Mouse (Mus musculus): Measurements from ENCODE around the gene Pip4p1. TPM values are rescaled to one million over a fixed set of nuclear protein-coding genes. Genes with fewer than 3 reads are reported as not detected.
"Not testable (repeated sequence)": the region's sequence is repeated elsewhere in the genome, so short reads cannot be mapped to it uniquely, and the experiment has no call there.

The Pip4p1 gene
- polyA plus RNA-seq, 1 experiment from 2014 or later, result 26.1 TPM

GRCm38 (mm10) chr14:50958289-50958995 lies 27.8 kb upstream of the Pip4p1 start:
- H3K4me3 ChIP-seq; H3K27me3 ChIP-seq (replicated peaks); H3K9me3 ChIP-seq (replicated peaks); H3K9ac ChIP-seq; H3K36me3 ChIP-seq: not testable (repeated sequence)
- peak overlapping the region; percentile 44 for H3K4me2 ChIP-seq
- 41% methylated on average over 5 of the region's 5 CpGs for WGBS (ENCODE audit: insufficient replicate concordance)
- peak overlapping the region; percentile 76 for H3K27ac ChIP-seq
- H3K4me1 ChIP-seq, result peaks cover 29% of the 10 kb centered on the region
- ATAC-seq, result peak; percentile 77

- H3K27me3 ChIP-seq (replicated peaks); H3K9me3 ChIP-seq (replicated peaks); ATAC-seq: not testable (repeated sequence)
- peak overlapping the region; percentile 45; the same call in 1 of the 2 replicates for H3K4me3 ChIP-seq
- peaks cover 29% of the 10 kb centered on the region for H3K4me1 ChIP-seq
- 47% methylated on average over 3 of the region's 3 CpGs for WGBS (ENCODE audit: insufficient replicate concordance)
- peaks cover 13% of the 10 kb centered on the region for H3K36me3 ChIP-seq
- peak overlapping the region; percentile 76 for H3K27ac ChIP-seq
- H3K4me2 ChIP-seq, result peak overlapping the region; percentile 61
- H3K9ac ChIP-seq, result 0 out of 2 replicates have a peak overlapping the region, but pooled peaks have one; percentile 46
These were observed 26.5 kb upstream of the Pip4p1 start for GRCm38 (mm10) chr14:50957146-50957545.

GRCm38 (mm10) chr14:50956724-50957123 lies 26.1 kb upstream of the Pip4p1 start:
- Histone ChIP-seq H3K36me3 (peaks cover 17% of the 10 kb centered on the region), H3K4me3 (peak overlapping the region; percentile 45), H3K27ac (peak overlapping the region; percentile 76), H3K9ac (peak overlapping the region; percentile 46), H3K4me2 (peak overlapping the region; percentile 61), H3K4me1 (peaks cover 29% of the 10 kb centered on the region)
- not testable (repeated sequence) for H3K27me3 ChIP-seq (replicated peaks); ATAC-seq; H3K9me3 ChIP-seq (replicated peaks)
- 79% methylated on average over 6 of the region's 6 CpGs for WGBS (ENCODE audit: insufficient replicate concordance)

GRCm38 (mm10) chr14:50955942-50956508 lies 25.4 kb upstream of the Pip4p1 start, which contains the start of gene Pnp2:
Pnp2 (plus strand) TSS chr14:50955992.
- Histone ChIP-seq H3K36me3 (peaks cover 24% of the 10 kb centered on the region), H3K4me1 (peaks cover 29% of the 10 kb centered on the region), H3K4me2 (peak within 1 kb of the TSS; percentile 61), H3K27ac (peak within 1 kb of the TSS; percentile 76), H3K9ac (peak within 1 kb of the TSS; percentile 46), H3K4me3 (peak within 1 kb of the TSS; percentile 45)
- 16% methylated on average over 19 of the region's 19 CpGs for WGBS (ENCODE audit: insufficient replicate concordance)
- peak; percentile 79 for ATAC-seq
- H3K27me3 ChIP-seq (replicated peaks); H3K9me3 ChIP-seq (replicated peaks): not testable (repeated sequence)

- no peak overlapping the region for H3K4me3 ChIP-seq
- no peak for ATAC-seq
- peaks cover 29% of the 10 kb centered on the region for H3K36me3 ChIP-seq
- H3K27me3 ChIP-seq (replicated peaks), result no peaks in the 10 kb centered on the region
- no peak overlapping the region for H3K27ac ChIP-seq
- H3K4me1 ChIP-seq, result peaks cover 29% of the 10 kb centered on the region
- H3K4me2 ChIP-seq, result peak overlapping the region; percentile 61; the same call in 1 of the 2 replicates
- 78% methylated on average over 10 of the region's 10 CpGs for WGBS (ENCODE audit: insufficient replicate concordance)
- no peak overlapping the region for H3K9ac ChIP-seq
- H3K9me3 ChIP-seq (replicated peaks), result no peaks in the 10 kb centered on the region
These were observed 24.8 kb upstream of the Pip4p1 start for GRCm38 (mm10) chr14:50955487-50955886.

- WGBS (ENCODE audit: insufficient replicate concordance), result 10% methylated on average over 3 of the region's 3 CpGs
- peak overlapping the region; percentile 83 for H3K9ac ChIP-seq
- H3K36me3 ChIP-seq, result peaks cover 26% of the 10 kb centered on the region
- not testable (repeated sequence) for H3K9me3 ChIP-seq (replicated peaks); H3K27me3 ChIP-seq (replicated peaks); ATAC-seq
- H3K4me2 ChIP-seq, result peak overlapping the region; percentile 80
- H3K27ac ChIP-seq, result peak overlapping the region; percentile 92
- H3K4me3 ChIP-seq, result peak overlapping the region; percentile 75
- H3K4me1 ChIP-seq, result peaks cover 17% of the 10 kb centered on the region
These were observed 14.9 kb upstream of the Pip4p1 start for GRCm38 (mm10) chr14:50945526-50945925.

- not testable (repeated sequence) for H3K27me3 ChIP-seq (replicated peaks); ATAC-seq; H3K9me3 ChIP-seq (replicated peaks)
- peak overlapping the region; percentile 75 for H3K4me3 ChIP-seq
- peak overlapping the region; percentile 80 for H3K4me2 ChIP-seq
- H3K4me1 ChIP-seq, result peaks cover 17% of the 10 kb centered on the region
- WGBS (ENCODE audit: insufficient replicate concordance), result 7% methylated on average over 6 of the region's 6 CpGs
- H3K27ac ChIP-seq, result peak overlapping the region; percentile 92
- H3K9ac ChIP-seq, result peak overlapping the region; percentile 83
- peaks cover 22% of the 10 kb centered on the region for H3K36me3 ChIP-seq
These were observed 14.4 kb upstream of the Pip4p1 start for GRCm38 (mm10) chr14:50945081-50945480.

GRCm38 (mm10) chr14:50944668-50945033 lies 14.0 kb upstream of the Pip4p1 start:
- peak overlapping the region; percentile 83 for H3K9ac ChIP-seq
- under 1% methylated on average over 15 of the region's 15 CpGs for WGBS (ENCODE audit: insufficient replicate concordance)
- ATAC-seq, result peak; percentile 91
- peak overlapping the region; percentile 75 for H3K4me3 ChIP-seq
- not testable (repeated sequence) for H3K9me3 ChIP-seq (replicated peaks); H3K27me3 ChIP-seq (replicated peaks)
- peak overlapping the region; percentile 80 for H3K4me2 ChIP-seq
- peaks cover 17% of the 10 kb centered on the region for H3K4me1 ChIP-seq
- peak overlapping the region; percentile 92 for H3K27ac ChIP-seq
- peaks cover 20% of the 10 kb centered on the region for H3K36me3 ChIP-seq

- H3K9me3 ChIP-seq (replicated peaks), result no peaks in the 10 kb centered on the region
- H3K4me1 ChIP-seq, result peaks cover 17% of the 10 kb centered on the region
- H3K9ac ChIP-seq, result peak within 1 kb of the TSS; percentile 83
- ATAC-seq, result peak; percentile 98
- H3K4me3 ChIP-seq, result peak within 1 kb of the TSS; percentile 75
- peaks cover 15% of the 10 kb centered on the region for H3K36me3 ChIP-seq
- no peaks in the 10 kb centered on the region for H3K27me3 ChIP-seq (replicated peaks)
- H3K4me2 ChIP-seq, result peak within 1 kb of the TSS; percentile 80
- peak within 1 kb of the TSS; percentile 92 for H3K27ac ChIP-seq
- 7% methylated on average over 31 of the region's 31 CpGs for WGBS (ENCODE audit: insufficient replicate concordance)
These were observed 13.4 kb upstream of the Pip4p1 start, which contains the start of gene Gm49342 for GRCm38 (mm10) chr14:50943932-50944667. Gm49342 (plus strand) TSS chr14:50944517.

- peaks cover 4% of the 10 kb centered on the region for H3K4me1 ChIP-seq
- peak overlapping the region; percentile 9; the same call in 1 of the 2 replicates for H3K4me2 ChIP-seq
- 8% methylated on average over 2 of the region's 2 CpGs for WGBS (ENCODE audit: insufficient replicate concordance)
- H3K9me3 ChIP-seq (replicated peaks), result no peaks in the 10 kb centered on the region
- H3K36me3 ChIP-seq, result no peaks in the 10 kb centered on the region
- no peak overlapping the region for H3K27ac ChIP-seq
- no peak for ATAC-seq
- no peaks in the 10 kb centered on the region for H3K27me3 ChIP-seq (replicated peaks)
- no peak overlapping the region for H3K9ac ChIP-seq
- no peak overlapping the region for H3K4me3 ChIP-seq
These were observed 8.3 kb upstream of the Pip4p1 start for GRCm38 (mm10) chr14:50938940-50939339.

- no peak overlapping the region for H3K4me3 ChIP-seq
- no peak for ATAC-seq
- no peak overlapping the region for H3K4me2 ChIP-seq
- H3K9me3 ChIP-seq (replicated peaks), result no peaks in the 10 kb centered on the region
- H3K4me1 ChIP-seq, result no peaks in the 10 kb centered on the region
- H3K9ac ChIP-seq, result no peak overlapping the region
- no peaks in the 10 kb centered on the region for H3K36me3 ChIP-seq
- no peak overlapping the region for H3K27ac ChIP-seq
- WGBS (ENCODE audit: insufficient replicate concordance), result 84% methylated on average over 3 of the region's 3 CpGs
- no peaks in the 10 kb centered on the region for H3K27me3 ChIP-seq (replicated peaks)
These were observed 7.7 kb upstream of the Pip4p1 start for GRCm38 (mm10) chr14:50938119-50938908.

Measured in liver, embryonic 12.5 days (tissue).